Mouse (Mus musculus) brain, embryonic 14.5 days (tissue): Measurements from ENCODE around the gene Nkrf.
A peak's percentile ranks its signal among the peaks of the same experiment; 100 is the strongest.

Source experiments
- CTCF ChIP-seq: fragments of 200-500 bp; IDR thresholded peaks from 2 replicates; pipeline ENCODE4 v1.5.1; 2012; ENCODE audit warnings: inconsistent platforms, mild to moderate bottlenecking, moderate library complexity, borderline replicate concordance; ENCODE audit not compliant: insufficient read depth, insufficient read length; ENCODE audit errors: extremely low read depth
- POLR2A ChIP-seq: fragments of 200-500 bp; IDR thresholded peaks from 2 replicates; pipeline ENCODE4 v1.6.1; 2012; ENCODE audit warnings: mild to moderate bottlenecking, inconsistent platforms, borderline replicate concordance; ENCODE audit not compliant: poor library complexity, insufficient read depth, insufficient read length, severe bottlenecking; ENCODE audit errors: extremely low read depth

DNA sequence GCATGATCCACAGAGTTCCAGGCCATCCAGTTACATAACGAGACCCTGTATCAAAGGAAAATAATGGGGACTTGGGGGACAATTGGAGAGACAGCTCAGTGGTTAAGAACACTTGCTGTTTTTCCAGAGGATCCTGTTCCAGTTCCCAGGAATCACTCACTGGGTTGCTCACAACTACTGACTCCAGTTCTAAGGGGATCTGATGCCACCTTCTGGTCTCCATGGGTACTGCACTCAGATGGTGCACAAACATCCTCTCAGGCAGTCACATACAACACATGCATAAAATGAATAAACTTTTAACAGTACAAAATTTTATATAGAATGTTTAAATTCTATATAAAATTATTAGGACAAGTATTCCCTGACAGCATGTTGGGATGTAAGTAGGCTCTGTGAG lies 18.0 kb downstream of the Nkrf start:
- TF ChIP-seq CTCF, result peak; percentile 34; the same call in 1 of the 2 replicates
- no peak for TF ChIP-seq POLR2A
